Mouse (Mus musculus): ENCODE measurements around the gene Sugp1. TPM values are rescaled to one million over a fixed set of nuclear protein-coding genes. Genes with fewer than 3 reads are reported as not detected.
"Not testable (repeated sequence)": the region's sequence is repeated elsewhere in the genome, so short reads cannot be mapped to it uniquely, and the experiment has no call there.

Gene Sugp1
- polyA plus RNA-seq, 1 experiment from 2014 or later, result 36.3 TPM

DNA sequence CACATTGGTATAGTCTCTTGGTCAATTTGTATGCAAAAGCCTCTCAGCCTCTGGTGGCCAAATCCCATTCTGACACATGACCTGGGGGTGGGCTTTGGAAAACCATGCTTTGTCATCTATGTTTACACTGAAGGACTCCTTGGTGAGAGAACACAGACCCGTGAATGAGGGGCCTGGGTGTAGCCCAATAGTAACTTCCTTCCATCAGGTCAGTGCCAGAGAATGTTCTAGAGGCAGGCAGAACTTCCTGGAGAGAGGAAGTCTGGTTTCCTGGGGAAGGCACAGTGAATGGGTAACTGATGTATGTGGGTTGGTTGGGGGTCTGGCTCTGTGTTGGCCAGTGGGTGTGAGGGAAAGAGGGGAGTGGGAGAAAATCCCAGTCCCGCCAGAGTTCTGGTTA lies 37.4 kb upstream of the Sugp1 start:
- Histone ChIP-seq H3K36me3 (no peaks in the 10 kb centered on the region), H3K27ac (no peak overlapping the region), H3K4me3 (replicated peaks) (no peak overlapping the region), H3K4me2 (replicated peaks) (no peak overlapping the region), H3K27me3 (replicated peaks) (no peaks in the 10 kb centered on the region), H3K4me1 (replicated peaks) (no peaks in the 10 kb centered on the region), H3K9ac (no peak overlapping the region), H3K9me3 (no peaks in the 10 kb centered on the region)
- WGBS, result 40% methylated on average over 2 of the region's 2 CpGs
- ATAC-seq, result no peak

GRCm38 (mm10) chr8:70010796-70011195 lies 31.8 kb upstream of the Sugp1 start:
- ATAC-seq; H3K9me3 ChIP-seq; H3K4me3 ChIP-seq (replicated peaks); H3K4me1 ChIP-seq (replicated peaks); H3K27ac ChIP-seq; H3K36me3 ChIP-seq; H3K4me2 ChIP-seq (replicated peaks); H3K9ac ChIP-seq; H3K27me3 ChIP-seq (replicated peaks): not testable (repeated sequence)
- 86% methylated on average over 14 of the region's 14 CpGs for WGBS

DNA sequence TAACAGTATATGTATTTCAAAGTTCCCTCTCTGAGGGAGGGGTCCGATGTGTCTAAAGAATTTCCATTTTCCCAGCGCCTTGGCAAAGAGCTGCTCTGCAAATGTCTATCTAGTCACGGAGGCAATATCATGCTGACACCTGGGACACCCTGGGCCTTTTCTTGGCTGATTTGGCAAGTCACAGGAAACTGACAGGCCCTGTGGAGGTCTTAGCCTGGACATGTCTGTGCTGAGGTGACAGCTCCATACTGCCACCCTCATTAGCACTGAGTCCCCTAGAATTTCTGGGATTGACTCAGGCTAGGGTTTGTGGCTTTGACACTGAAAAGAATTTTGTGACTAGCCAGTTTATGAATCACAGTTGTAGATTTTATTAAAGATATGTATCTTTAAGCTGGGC lies 30.3 kb upstream of the Sugp1 start:
- Histone ChIP-seq H3K27ac (no peak overlapping the region), H3K9me3 (no peaks in the 10 kb centered on the region), H3K4me3 (replicated peaks) (no peak overlapping the region), H3K4me1 (replicated peaks) (no peaks in the 10 kb centered on the region), H3K36me3 (peaks cover under 1% of the 10 kb centered on the region; the same call in 1 of the 2 replicates), H3K4me2 (replicated peaks) (no peak overlapping the region), H3K9ac (no peak overlapping the region), H3K27me3 (replicated peaks) (no peaks in the 10 kb centered on the region)
- 87% methylated on average over 3 of the region's 3 CpGs for WGBS
- no peak for ATAC-seq

DNA sequence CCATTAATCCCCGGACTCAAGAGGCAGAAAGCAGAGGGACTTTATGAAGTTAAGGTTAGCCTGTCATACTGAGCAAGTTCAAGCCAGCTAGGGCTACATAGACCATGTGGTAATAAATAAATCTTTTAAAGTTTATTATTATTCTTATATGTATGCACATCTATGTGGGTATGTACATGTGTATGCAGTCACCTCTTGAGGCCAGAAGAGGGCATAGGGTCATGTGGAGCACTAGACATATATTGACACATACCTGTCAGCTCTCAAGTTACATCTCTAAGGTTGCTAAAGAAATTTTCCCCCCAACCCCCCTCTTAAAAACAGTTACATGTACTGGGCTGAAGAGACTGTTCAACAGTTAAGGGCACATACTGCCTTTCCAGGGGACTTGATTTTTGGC lies 29.9 kb upstream of the Sugp1 start:
- Histone ChIP-seq H3K9ac (no peak overlapping the region), H3K36me3 (peaks cover 4% of the 10 kb centered on the region; the same call in 1 of the 2 replicates), H3K27me3 (replicated peaks) (no peaks in the 10 kb centered on the region), H3K27ac (no peak overlapping the region), H3K4me2 (replicated peaks) (no peak overlapping the region), H3K4me3 (replicated peaks) (no peak overlapping the region), H3K4me1 (replicated peaks) (no peaks in the 10 kb centered on the region), H3K9me3 (no peaks in the 10 kb centered on the region)
- 88% methylated on average over 1 of the region's 1 CpGs for WGBS
- no peak for ATAC-seq

DNA sequence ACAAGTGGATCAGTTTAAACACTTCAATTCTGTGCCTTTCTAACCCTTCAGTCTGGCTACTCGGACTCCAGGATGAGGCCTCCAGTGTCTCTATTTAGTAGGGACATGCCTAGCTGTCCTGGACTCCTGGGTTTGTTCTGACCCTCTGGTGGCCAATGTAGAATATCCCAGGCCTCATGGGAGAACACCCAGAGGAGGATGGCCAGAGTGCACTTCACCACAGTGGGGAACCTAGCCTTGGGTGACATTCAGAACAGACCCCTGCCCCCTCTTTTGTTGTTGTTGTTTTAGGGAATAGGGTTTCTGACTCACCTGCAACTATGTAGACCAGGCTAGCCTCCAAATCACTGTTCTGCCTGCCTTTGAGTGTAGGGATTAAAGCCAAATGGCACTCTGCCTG lies 27.6 kb upstream of the Sugp1 start:
- no peak overlapping the region for H3K27ac ChIP-seq
- peaks cover 17% of the 10 kb centered on the region for H3K36me3 ChIP-seq
- 89% methylated on average over 1 of the region's 1 CpGs for WGBS
- no peak overlapping the region for H3K4me2 ChIP-seq (replicated peaks)
- H3K27me3 ChIP-seq (replicated peaks), result no peaks in the 10 kb centered on the region
- 0 out of 2 replicates have a peak, but pooled peaks have one; percentile 46 for ATAC-seq
- H3K4me1 ChIP-seq (replicated peaks), result no peaks in the 10 kb centered on the region
- H3K4me3 ChIP-seq (replicated peaks), result no peak overlapping the region
- no peaks in the 10 kb centered on the region for H3K9me3 ChIP-seq
- H3K9ac ChIP-seq, result no peak overlapping the region

GRCm38 (mm10) chr8:70023596-70023995 lies 19.0 kb upstream of the Sugp1 start:
- no peak overlapping the region for H3K4me3 ChIP-seq (replicated peaks)
- H3K27me3 ChIP-seq (replicated peaks), result no peaks in the 10 kb centered on the region
- peaks cover 85% of the 10 kb centered on the region for H3K36me3 ChIP-seq
- H3K9me3 ChIP-seq, result no peaks in the 10 kb centered on the region
- H3K4me1 ChIP-seq (replicated peaks), result no peaks in the 10 kb centered on the region
- no peak for ATAC-seq
- H3K4me2 ChIP-seq (replicated peaks), result no peak overlapping the region
- no peak overlapping the region for H3K27ac ChIP-seq
- H3K9ac ChIP-seq, result no peak overlapping the region
- 75% methylated on average over 8 of the region's 8 CpGs for WGBS

DNA sequence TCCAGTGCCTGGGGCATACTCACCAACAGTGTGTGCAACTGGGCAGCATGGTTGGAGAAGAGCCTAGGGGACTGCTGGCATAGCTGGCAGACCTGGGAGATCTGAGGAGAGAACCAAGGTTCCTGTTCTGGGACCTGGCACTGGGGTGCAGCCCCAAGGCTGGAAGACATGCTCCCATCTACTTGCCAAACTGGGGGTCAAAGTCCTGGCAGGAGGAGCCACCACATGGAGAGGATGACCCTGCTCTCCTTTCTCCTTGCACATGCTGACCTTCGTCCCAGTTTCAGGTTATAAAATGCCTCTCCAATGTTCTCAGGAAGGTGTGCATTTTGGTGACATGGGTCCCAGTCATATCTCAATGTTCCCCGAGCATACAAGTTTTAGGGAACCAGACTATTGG lies 16.5 kb upstream of the Sugp1 start:
- ATAC-seq, result no peak
- Histone ChIP-seq H3K9me3 (no peaks in the 10 kb centered on the region), H3K4me2 (replicated peaks) (no peak overlapping the region), H3K27me3 (replicated peaks) (no peaks in the 10 kb centered on the region), H3K9ac (no peak overlapping the region), H3K36me3 (peaks cover 81% of the 10 kb centered on the region), H3K4me1 (replicated peaks) (no peaks in the 10 kb centered on the region), H3K4me3 (replicated peaks) (no peak overlapping the region), H3K27ac (no peak overlapping the region)
- 93% methylated on average over 2 of the region's 2 CpGs for WGBS

- no peaks in the 10 kb centered on the region for H3K4me1 ChIP-seq (replicated peaks)
- H3K36me3 ChIP-seq, result peaks cover 50% of the 10 kb centered on the region
- no peak for ATAC-seq
- no peak overlapping the region for H3K27ac ChIP-seq
- H3K4me2 ChIP-seq (replicated peaks), result no peak overlapping the region
- H3K4me3 ChIP-seq (replicated peaks), result no peak overlapping the region
- no peaks in the 10 kb centered on the region for H3K9me3 ChIP-seq
- no peaks in the 10 kb centered on the region for H3K27me3 ChIP-seq (replicated peaks)
- 90% methylated on average over 1 of the region's 1 CpGs for WGBS
- H3K9ac ChIP-seq, result no peak overlapping the region
These were observed 12.4 kb upstream of the Sugp1 start for GRCm38 (mm10) chr8:70030255-70030654.

DNA sequence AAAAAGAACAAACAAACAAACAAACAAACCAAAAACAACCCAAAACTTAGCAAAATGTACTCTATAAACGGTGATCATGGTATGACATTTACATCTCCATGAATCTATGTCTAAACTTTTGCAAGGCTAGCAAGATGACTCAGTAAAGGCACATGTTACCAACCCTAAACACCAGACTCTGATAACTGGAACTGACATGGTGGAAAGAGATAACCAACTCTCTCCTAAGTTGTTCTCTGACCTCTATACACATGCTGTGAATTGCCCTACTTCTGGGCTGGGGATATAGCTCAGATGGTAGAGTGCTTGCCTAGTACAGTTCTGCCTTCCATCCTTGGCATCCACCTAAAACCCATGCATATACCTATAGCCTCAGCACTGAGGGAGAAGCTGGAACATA lies 4.6 kb upstream of the Sugp1 start:
- peaks cover 10% of the 10 kb centered on the region for H3K4me1 ChIP-seq (replicated peaks)
- H3K9me3 ChIP-seq, result no peaks in the 10 kb centered on the region
- WGBS, result 93% methylated on average over 1 of the region's 1 CpGs
- H3K9ac ChIP-seq, result no peak overlapping the region
- H3K27ac ChIP-seq, result no peak overlapping the region
- H3K27me3 ChIP-seq (replicated peaks), result no peaks in the 10 kb centered on the region
- no peak for ATAC-seq
- 0 out of 2 replicates have a peak, but pooled peaks cover 2% of the 10 kb centered on the region for H3K36me3 ChIP-seq
- no peak overlapping the region for H3K4me3 ChIP-seq (replicated peaks)
- no peak overlapping the region for H3K4me2 ChIP-seq (replicated peaks)

DNA sequence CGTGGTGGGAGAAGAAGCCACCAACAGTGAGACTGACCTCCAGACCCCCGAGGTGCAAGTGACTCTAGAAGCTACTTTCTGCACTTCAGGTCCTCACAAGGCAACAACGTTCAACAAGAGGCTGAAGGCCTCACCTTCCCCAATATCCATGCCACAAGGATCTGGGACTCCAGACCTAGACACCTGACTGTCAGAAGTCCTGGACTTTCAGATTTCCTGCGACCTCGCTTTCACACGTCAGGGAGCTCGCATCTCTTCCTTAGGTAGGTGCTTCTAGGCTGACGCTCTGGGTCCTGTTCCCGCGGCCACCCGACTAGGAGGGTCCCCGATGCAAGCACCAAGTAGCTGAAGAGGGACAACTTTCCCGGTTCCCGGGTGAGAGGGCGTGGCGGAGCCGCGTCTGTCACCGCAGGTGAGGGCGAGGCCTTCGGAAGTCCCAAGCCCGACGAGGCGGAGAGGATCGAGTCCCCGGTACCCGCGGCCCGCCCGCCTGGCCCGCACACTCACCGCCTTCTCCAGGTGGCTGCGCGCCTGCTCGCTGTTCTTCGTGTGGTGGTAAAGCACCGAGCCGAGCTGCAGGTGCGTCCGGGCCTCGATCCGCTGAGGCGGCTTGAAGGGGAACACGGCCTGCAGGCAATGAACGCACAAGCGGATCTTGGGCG lies 597 bp upstream of the Sugp1 start:
- Histone ChIP-seq H3K27me3 (replicated peaks) (no peaks in the 10 kb centered on the region), H3K27ac (no peak overlapping the region), H3K9ac (peak overlapping the region; percentile 97), H3K36me3 (no peaks in the 10 kb centered on the region), H3K4me1 (replicated peaks) (peaks cover 21% of the 10 kb centered on the region), H3K4me3 (replicated peaks) (peak overlapping the region; percentile 98), H3K4me2 (replicated peaks) (peak overlapping the region; percentile 79), H3K9me3 (no peaks in the 10 kb centered on the region)
- WGBS, result under 1% methylated on average over 47 of the region's 47 CpGs
- ATAC-seq, result peak; percentile 67

GRCm38 (mm10) chr8:70043996-70044395 lies 1.4 kb downstream of the Sugp1 start:
- Histone ChIP-seq H3K4me1 (replicated peaks) (peaks cover 21% of the 10 kb centered on the region), H3K36me3 (no peaks in the 10 kb centered on the region), H3K4me2 (replicated peaks) (peak overlapping the region; percentile 93), H3K27me3 (replicated peaks) (no peaks in the 10 kb centered on the region), H3K9me3 (no peaks in the 10 kb centered on the region), H3K9ac (peak overlapping the region; percentile 97; the same call in 1 of the 2 replicates), H3K27ac (no peak overlapping the region), H3K4me3 (replicated peaks) (peak overlapping the region; percentile 98)
- WGBS, result 90% methylated on average over 5 of the region's 5 CpGs
- no peak for ATAC-seq

GRCm38 (mm10) chr8:70049662-70050061 lies 7.0 kb downstream of the Sugp1 start:
- Histone ChIP-seq H3K27me3 (replicated peaks) (no peaks in the 10 kb centered on the region), H3K4me1 (replicated peaks) (no peaks in the 10 kb centered on the region), H3K9ac (no peak overlapping the region), H3K36me3 (peaks cover 21% of the 10 kb centered on the region; the same call in 1 of the 2 replicates), H3K4me2 (replicated peaks) (no peak overlapping the region), H3K9me3 (no peaks in the 10 kb centered on the region), H3K4me3 (replicated peaks) (no peak overlapping the region), H3K27ac (no peak overlapping the region)
- no peak for ATAC-seq

GRCm38 (mm10) chr8:70050434-70050833 lies 7.8 kb downstream of the Sugp1 start:
- not testable (repeated sequence) for H3K9me3 ChIP-seq
- peaks cover 26% of the 10 kb centered on the region; the same call in 1 of the 2 replicates for H3K36me3 ChIP-seq
- WGBS, result 87% methylated on average over 5 of the region's 5 CpGs

More at GRCm38 (mm10) chr8:70050434-70050833, 7.8 kb downstream of the Sugp1 start:
- H3K4me1 ChIP-seq (replicated peaks); H3K4me3 ChIP-seq (replicated peaks); H3K9ac ChIP-seq; H3K4me2 ChIP-seq (replicated peaks); H3K27ac ChIP-seq; H3K27me3 ChIP-seq (replicated peaks); ATAC-seq: not testable (repeated sequence)
